Mouse (Mus musculus) lung, postnatal 25 days (tissue): ENCODE measurements around the gene Uhrf1bp1.

Source experiments
- DNase-seq: peaks from one replicate; pipeline ENCODE4 v3.0.0; 2022; ENCODE audit warnings: low spot score

Uhrf1bp1 gene

DNA sequence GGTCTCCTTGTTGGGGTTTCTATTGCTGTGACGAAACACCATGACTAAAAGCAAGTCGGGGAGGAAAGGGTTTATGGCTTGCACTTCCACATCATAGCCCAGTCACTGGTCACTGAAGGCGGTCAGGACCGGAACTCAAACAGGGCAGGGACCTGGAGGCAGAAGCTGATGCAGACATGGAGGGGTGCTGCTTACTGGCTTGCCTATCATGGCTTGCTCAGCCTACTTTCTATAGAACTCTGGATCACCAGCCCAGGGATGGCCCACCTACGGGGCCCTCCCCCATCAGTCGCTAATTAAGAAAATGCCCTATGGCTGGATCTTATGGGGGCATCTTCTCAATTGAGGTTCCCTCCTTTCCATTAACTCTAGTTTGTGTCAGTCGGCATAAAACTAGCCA, 55.1 kb downstream of the Uhrf1bp1 start:
- DNase-seq: no peak

DNA sequence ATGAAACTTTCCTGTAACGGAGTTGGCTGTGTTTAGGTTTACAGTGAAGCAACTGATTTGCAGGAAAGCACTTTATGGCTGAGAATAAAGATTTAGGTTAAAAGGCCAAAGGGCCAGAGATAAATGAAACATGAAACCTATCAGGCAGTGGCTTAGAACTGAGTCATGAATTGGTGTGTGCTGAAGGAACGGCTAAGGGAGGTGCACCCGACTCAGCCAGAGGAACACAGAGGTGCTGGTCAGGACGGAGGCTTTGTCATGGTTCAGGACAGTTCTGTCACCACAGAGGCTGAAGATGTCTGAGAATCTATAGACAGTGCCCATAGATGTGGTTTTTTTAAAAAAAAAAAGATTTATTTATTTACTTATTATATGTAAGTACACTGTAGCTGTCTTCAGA, 58.5 kb downstream of the Uhrf1bp1 start:
- no peak for DNase-seq

DNA sequence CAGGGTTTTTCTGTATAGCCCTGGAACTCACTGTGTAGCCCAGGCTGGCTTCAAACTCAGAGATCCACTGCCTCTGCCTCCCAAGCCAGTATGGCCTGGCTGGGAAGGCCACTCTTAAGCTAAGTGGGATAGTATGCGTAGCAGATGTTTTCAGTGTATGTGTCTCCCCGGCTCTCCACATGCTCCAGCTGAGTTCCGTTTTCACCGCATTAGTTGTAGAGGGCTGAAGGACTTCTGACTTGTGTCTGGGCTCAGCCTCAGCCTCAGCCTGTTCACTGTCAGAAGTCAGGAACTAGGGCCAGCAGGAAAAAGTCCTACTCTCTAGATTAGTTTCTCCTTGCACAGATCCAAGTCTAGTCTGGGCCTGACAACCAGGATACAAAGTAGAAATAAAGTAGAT, 60.1 kb downstream of the Uhrf1bp1 start:
- peak; percentile 18 for DNase-seq

DNA sequence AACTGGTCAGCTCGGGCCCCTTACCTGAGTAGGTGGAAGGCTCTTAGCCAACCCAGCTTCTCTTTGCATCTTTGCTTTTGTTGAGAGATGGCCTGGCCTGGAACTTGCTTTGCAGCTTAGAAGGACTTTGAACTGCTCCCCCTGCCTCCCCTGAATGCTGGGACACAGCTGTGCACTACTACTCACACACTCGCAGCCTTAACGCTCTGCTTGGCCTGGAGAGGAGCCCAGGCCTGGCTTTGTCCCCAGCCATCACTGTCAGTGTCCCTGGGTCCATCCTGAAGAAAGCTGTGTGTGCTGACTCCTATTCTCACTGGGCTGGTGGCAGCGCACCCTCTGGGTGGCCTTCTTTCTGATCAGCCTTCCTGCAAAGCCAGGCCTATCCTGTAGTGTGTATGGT, 64.4 kb downstream of the Uhrf1bp1 start:
- no peak for DNase-seq

DNA sequence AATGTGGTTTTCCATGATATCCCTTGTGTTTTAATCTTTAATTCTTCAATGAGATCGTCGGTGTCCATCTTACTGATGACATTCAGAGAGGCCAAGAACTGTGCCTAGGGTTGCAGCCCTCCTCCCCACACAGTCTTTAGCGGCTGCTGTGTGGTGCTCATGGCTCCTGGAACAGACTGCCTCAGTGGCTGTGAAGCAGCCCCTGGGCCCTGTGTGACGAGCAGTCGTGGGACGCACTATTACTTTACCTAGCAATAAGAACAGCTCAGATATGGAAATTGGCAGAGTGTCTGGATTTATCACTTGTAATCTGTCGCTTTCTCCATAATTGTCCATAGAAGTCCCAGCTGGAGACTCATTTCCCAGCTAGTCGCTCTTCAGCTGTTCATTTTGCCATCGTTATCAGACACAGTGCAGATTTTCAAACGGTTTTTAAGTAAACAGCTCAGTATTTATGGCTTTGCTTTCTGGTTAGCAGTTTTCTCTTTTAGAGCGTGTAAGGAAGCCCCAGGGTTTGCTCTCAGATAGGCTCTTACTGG, 66.0 kb downstream of the Uhrf1bp1 start:
- no peak for DNase-seq

DNA sequence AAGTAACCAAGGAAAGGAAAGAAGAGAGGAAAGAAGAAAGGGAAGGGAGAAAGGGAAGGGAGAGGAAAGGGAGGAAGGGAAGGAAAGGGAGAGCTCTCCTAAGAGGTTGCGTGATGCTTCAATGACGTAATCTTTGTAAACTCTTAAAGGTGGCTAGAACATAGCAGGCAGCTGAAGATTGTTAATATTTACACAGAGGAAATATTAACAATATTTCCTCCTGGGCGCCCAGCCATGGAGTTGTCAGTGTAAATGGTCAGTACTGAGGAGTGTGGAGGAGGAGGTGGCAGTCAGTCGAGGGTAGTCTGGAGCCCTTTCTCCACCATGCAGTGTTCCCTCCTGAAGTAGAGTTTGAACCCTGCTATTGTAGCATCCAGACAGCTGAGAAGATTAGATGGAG, 68.8 kb downstream of the Uhrf1bp1 start:
- DNase-seq: peak; percentile 89

DNA sequence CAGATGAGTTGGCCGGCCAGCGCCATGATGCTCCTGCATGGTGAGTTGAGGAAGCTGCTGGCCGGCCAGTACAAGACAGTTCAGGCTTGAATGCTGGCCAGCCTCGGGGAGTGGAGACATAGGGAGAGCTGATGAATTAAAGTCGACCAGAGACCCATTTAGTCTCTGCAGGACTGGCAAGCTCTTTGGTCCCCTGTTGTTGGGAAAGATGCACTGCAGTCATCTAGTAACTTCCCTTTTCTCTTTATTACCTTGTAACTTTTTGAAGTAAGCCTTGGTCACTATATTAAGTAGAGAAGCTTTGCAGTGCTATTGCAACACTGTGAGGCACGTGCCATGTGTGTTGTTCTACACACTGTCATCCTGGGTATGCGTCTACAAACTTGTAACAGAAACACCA, 69.3 kb downstream of the Uhrf1bp1 start:
- DNase-seq: peak; percentile 21

DNA sequence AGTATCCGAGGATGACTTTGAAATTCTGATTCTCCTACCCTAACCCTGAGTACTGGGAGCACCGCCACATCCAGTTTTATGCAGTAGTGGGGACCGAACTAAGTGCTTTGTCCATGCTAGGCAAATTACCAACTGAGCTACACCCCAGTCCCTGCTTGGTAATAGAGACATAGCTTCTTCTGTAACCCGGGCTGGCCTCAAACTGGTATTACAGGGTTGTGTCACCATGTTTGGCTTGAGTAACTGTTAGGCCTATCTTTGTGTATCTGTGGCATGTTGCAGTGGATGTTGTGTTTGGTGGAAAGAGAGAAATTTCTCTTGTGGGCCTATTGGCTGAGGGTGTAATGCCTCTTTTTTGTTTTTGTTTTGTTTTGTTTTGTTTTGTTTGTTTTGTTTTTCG, 74.0 kb downstream of the Uhrf1bp1 start:
- DNase-seq: no peak

DNA sequence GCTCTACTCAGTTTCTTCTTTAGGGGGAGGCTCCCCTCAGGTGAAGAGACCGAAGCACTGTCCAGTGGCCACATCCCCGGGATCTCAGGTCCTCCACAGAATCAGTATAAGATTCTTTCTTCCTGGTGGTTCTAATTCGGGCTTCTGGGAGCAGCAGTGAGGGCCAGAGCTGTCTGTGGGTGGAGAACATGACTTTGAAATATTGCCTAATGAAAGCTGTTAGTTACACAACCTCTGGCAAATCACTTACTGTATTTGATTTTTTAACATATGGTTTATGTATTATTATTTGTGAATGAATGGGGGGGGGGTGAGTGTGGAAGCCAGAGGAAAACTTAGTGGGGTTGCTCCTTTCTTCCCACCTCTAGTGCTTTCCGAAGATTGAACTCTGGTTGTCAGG, 75.6 kb downstream of the Uhrf1bp1 start:
- DNase-seq: no peak

DNA sequence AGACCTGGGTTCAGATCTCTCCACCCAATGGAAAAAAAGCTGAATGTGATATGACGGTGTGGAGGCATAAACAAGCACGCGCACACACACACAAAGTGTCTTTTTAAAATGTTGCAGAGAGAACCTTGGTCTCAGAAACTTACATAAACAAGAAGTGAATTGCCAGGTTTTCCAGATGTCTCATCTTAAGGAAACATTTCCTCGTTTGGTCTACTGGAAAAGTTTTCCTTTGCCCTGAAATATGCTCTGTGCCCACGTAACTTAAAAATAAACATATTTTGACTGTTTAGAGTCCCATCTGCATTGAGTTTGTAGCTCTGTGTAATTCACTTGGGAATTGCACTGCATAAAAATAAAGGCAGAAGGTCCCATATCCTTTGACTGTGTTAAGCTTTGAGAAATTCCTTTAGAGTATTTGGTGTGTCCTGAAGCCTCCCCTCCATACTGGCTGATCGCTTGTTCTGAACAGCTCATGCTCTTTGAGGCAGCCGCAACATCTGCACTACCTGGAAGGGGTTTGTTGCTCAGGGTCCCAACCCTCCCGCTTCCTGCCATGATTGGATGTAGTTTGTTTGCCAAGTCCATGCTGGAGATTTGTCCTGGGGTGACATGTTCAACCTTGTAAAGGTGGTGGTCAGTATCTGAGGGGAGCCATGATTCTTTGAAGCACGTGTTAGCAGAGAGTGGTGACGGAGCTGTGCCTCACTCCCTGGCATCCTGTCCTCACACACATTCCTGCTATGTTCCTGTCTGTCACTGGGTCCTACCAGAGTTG, 78.1 kb downstream of the Uhrf1bp1 start:
- no peak for DNase-seq

DNA sequence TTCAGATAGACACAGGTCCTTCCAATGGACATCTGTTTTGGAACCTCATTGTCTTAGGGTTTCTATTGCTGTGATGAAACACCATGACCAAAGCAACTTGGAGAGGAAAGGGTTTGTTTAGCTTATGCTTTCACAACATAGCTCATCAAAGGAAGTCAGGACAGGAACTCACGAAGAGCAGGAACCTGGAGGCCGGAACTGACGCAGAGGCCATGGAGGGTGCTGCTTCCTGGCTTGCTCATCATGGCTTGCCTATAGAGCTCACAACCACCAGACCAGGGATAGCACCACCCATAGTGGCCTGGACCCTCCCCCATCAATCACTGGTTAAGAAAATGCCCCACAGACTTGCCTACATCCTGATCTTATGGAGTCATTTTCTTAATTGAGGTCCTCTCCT, 78.8 kb downstream of the Uhrf1bp1 start:
- peak; percentile 58 for DNase-seq

DNA sequence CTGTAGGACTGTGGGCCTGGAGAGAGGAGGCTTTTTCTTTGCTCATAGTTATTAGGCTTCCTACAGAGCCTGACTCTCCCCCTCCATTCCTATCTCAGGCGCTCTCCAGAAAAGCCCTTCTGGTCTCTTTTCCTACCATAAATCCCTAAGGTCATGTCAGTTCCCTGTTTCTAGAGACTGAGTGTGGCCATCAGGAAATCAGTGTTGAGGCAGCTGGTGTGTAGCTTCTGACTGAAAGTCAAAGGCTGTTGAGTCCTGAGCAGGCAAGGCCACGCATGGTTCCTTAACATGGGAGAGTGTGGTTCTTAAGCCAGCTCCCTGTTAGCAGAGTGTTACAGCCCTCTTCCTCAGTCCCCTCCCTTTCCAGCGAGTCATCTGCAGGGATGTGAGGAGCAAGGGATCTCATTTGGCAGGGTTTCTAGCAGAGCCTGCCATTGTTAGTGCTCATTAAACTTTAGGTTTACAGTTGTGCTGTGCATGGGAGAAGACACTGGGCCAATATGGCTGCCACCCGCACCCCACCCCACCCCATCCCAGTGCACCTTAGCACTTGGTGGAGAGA, 80.9 kb downstream of the Uhrf1bp1 start:
- no peak for DNase-seq

DNA sequence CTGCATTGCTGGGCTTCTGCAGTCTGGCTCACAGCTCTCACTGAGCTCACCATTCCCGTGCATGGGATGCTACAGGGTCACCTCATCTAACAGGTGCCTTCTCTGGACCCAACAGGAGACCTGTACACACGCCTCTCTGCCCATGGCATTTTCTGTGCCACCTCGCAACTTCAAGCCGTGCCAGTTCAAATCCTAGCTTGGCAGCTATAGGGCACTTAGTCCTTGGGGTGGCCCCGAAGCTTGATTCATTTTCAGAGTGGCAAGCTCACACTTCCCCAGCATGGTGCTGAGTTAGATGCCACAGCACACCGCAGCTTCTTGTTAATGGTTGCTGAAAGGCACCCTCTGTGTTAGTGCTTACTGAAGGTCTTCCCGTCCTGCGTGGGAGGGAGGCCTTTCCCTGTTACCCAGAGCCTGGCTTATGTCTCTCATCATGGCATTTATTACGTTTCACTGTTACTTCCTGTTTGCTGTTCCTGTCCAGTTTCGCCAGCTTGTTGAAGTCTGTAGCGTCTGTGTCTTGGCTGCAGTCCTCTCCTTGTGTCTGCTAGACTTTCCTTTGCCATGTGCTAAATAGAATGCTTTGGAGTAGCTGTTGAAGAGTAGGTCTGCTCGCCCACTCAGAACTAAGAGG, 82.0 kb downstream of the Uhrf1bp1 start:
- peak; percentile 70 for DNase-seq

DNA sequence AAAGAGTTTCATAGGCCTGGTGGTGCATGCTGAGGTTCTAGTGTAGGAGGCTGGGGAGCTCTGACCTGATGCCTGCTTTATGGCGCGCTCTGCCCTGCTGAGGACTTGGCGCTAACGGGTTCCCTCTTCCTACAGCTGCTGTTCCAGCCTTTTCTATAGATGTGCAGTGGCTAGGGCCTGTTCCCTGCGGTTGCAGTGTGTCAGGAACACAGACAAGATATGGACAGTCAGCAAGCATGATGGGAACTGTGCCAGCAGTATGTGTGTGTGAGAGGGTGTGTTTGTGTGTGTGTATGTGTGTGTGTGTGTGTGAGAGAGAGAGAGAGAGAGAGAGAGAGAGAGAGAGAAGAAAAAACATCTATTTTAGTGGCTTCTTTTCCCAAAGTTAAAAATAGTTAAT, 82.8 kb downstream of the Uhrf1bp1 start:
- DNase-seq: no peak

DNA sequence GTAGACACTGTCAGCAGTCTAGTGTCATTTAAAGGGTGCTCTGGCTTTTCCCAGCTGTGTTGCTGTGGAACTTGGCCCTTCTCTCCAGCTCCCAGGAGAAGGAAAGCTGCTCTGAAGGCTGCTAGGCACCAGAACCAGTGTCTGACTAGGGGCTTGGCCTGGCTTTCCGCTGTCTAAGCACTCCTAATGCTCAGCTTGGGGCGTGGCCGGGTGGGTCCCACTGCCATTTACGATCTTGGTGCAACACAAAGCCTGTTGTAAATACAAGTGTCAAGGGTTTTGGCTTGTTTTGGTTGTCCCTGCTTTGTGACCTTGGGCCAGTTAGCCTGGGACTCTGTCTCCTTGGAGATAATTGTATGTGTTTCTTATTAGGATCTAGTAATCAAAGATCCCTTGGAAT, 84.1 kb downstream of the Uhrf1bp1 start:
- peak; percentile 32 for DNase-seq

DNA sequence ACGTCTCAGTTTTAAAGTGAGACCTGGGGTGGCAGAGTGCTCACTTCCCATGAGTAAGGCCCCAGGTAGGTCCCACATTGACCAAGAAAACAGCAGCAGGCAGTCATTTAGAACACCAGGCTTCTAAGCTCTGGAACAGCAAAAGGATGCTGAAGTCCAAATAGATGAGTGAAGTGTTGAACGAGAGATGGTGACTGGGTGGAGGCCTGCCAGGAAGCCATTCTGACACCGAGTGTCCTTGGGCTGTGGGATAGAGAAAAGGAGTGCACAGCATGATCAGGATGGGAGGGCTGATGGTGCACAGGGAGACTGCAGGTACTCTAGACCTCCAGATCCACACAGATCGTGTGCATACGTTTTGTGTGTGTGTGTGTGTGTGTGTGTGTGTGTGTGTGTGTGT, 84.9 kb downstream of the Uhrf1bp1 start:
- no peak for DNase-seq

DNA sequence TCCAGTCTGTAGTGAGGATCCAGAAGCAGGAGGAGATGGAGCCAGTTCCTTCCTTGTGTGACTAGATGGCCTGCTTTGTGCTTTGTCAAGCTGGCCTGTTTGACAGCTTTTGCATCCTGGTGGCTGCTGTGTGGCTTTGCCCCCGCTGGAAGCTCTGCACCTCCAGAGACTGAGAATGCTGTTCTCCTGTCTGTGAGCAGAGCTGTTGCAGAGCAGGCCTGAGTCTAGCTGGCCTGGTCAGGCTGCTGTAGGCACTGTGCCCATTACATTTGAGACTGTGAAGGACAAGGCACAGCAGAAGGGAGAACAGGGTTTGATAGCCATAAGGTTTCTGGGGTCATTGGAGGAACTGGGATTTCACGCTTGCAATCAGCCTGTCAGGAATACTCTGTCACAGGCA, 85.5 kb downstream of the Uhrf1bp1 start:
- no peak for DNase-seq

DNA sequence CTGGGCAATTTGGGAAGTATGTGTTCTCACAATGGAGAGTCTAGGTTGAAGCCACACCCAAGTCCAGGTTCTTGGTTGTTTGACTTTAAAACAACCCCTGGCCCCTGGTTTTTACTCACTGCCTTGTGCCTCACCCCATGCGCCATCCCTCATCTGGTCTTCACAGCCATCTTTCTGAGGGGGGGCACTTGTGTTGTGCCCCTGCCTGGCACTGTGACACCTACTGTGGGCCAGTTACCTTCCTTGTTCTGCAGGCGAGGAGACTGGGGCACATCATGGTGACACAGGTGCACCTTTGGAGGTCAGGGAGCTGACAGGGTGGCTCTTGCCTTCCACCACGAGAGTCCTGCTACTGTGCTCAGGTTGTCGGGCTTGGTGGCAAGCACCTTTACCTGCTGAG, 85.9 kb downstream of the Uhrf1bp1 start:
- no peak for DNase-seq

DNA sequence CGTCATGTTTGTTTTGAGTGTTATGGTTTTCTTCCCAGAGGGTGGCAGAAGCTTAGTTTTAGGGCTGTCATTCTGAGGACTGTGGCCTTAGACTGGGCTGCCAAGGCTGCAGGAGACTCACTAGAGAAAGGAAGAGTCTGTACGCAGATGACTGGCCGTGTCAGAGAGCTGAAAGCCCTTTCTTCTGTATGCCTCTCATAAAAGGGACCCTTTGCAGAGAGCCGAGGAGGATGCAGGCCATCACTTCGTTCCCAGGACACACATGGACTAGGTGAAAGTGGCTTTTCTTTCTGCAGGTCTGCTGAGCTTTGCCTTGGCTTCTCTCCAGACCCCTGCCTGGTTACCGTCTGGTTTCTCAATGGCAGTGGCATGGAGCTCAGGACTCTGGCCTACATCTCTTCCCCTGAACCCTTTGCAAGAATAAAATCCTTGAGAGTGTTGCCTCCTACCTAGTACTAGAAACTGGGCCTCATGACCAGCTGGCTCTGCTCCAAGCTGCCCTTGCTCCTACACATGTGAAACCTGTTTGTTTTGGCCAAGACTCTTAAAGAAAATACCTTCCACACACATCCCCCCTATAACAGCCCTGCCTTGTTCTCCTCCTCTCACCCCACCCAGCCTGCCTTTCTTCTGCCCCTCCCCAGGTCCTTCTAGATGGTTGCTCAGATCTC, 89.4 kb downstream of the Uhrf1bp1 start:
- DNase-seq: peak; percentile 88

DNA sequence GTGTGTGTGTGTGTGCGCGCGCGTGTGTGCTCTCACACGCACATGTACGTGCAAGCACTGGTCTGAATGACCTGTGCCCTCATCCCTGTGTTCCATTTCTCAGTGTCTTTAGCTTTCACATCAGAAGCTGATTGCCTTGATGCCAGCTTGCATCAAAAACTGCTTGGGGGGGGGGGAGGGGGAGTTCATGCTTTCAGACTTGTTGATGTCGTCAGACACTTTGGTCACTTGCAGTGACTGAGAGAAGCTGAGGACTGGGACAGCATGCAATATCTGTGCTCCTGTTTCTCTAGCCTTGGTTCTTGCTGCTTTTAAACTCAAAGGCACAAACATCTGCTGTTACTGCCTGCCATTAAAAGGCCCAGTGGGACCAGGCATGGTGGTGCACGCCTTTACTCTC, 90.1 kb downstream of the Uhrf1bp1 start:
- DNase-seq: no peak

DNA sequence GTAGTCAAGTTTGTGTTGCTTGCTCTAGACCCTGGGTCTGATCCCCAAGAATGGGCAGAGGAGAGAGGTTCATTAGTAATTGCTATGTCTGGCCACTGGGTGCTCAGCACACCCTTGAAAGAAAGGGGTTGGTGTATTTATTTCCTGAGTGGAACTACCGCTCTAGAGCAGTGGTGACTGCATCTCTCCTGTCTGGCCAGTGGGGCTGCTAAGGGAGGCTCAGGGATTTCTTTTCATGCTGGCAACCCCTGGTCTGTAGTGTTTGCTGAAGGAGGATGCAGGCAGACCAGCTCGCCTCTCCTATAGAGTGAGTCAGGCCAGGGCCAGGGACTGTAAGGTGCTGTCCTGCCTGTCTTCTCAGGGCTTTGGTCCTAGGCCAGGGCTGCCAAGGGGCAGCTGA, 90.9 kb downstream of the Uhrf1bp1 start:
- DNase-seq: no peak
